Mouse (Mus musculus) fibroblast of lung, adult 2 months (primary cell): ENCODE results near the gene Prodh2.
A peak's percentile ranks its signal among the peaks of the same experiment; 100 is the strongest.
"Not testable (repeated sequence)": the region's sequence is repeated elsewhere in the genome, so short reads cannot be mapped to it uniquely, and the experiment has no call there.

Experiments
- DNase-seq: peaks from one replicate; pipeline ENCODE4 v3.0.0-alpha.2; 2011; ENCODE audit warnings: low read depth

The Prodh2 gene

DNA sequence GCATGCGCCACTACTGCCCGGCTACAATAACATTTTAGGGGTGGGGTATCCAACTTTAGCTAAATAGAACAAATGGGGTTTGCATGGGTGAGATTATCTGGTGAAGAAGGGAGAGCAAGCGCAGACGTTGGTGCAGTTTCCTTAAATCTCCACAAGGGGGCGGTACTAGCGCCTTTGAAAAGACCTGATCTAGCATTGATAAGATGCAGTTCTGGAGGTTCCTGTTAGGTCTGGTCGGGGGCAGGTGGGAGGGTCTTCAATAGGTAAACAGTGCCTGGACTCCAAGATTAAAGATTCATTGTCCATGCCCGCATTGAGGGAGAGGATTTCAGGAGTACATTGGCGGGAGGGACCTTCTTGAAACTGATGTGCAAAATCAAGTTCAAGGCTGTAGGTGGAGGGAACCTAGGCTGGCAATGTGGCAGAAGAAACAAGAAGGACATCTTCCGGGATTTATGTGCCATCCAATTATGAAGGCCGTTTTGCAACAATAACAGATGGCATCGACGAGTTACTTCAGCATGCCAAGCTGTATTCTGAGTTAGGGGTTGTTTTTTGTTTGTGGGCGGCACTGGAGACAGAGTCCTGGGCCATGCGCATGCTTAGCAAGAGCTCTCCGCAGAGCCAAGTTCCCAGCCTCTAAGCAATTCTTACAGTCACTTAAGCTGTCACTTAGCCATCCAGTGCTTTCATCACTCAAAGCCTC is 3.0 kb upstream of the Prodh2 start:
- DNase-seq, result no peak

DNA sequence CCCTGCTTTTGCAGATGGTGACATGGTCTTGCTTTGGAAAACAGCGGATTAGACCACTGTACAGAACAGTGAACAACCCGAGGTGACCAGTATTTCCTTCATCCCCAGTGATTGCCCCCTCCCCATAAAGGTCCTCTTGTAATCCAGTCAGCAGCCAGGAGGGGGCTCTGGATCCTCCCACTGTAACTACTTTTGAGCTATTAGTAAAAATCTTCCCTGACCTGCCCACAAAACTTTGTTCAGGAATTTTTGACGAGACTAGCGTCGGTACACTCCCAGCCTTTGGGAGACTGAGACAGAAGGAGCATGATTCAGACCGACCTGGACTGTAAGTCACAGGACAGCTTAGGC is 2.5 kb upstream of the Prodh2 start:
- no peak for DNase-seq

DNA sequence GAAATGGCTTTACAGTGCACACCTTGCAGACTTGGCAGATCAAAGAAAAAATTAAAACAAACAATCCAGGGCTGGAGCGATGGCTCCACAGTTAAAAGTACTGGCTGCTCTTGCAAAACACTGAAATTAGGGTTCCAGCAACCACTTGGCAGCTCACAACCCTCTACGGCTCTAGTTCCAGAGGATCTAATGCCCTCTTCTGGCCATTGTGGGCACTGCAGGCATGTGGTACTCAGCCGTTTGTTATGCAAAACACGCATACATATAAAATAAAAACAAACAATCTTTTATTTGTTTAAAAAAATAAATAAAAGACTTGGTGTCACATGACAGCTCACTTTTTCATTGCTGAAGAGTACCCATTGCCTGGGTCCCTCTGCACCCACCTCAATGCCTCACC is 657 bp upstream of the Prodh2 start:
- DNase-seq, result peak; percentile 40

DNA sequence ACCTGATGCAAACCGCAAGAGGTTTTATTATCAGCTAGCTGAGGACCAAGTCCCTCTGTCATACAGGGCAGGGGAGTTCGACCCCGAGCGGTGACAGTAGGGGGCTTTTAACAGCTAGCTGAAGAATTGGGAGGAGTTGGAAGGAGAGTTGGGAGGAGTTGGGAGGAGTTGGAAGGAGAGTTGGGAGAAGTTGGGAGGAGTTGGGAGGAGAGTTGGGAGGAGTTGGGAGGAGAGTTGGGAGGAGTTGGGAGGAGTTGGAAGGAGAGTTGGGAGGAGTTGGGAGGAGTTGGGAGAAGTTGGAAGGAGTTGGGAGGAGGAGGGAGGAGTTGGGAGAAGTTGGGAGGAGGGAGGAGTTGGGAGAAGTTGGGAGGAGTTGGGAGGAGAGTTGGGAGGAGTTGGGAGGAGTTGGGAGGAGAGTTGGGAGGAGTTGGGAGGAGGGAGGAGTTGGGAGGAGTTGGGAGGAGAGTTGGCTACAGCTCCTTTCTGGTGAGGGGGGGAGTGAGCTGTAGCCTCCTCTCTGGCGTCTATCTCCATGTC is 2.2 kb downstream of the Prodh2 start:
- not testable (repeated sequence) for DNase-seq

DNA sequence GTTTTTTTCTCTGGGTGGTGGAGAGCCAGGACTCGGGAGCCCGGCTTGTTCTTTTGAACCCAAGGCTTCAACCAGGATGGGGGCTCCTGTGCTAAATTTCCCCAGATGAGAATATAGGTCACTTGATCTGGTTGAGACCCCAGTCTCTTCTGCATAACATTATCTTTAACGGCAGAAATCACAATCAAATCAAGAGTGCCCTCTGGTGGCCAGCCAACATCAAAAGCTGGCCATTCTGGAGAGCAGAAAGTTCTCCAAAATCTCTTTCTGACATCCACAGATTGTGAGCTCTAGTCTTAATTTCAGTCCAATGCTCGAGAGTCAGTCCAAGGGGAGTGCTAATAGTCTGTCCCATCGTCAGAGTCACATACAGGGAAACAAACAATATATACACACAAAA is 7.7 kb downstream of the Prodh2 start:
- DNase-seq, result not testable (repeated sequence)

DNA sequence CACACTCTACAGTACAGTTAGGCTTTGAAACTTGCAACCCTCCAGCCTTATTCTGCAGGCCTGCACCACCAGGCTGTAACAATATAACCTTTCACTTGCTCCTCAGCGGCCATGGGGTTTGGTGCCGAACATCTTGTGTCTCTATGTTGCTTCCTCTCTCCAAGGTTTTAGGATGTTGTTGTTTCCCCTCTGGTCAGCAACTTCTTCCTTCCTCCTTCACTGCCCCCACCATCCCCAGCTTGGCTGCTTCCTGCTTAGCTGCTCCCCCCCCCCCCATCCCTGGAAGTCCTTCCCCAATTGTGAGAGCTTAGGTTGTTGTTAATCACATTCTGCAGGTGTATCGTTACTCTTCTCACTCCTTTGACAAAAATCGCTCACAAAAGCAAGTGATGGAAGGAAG is 14.6 kb downstream of the Prodh2 start:
- DNase-seq, result no peak

DNA sequence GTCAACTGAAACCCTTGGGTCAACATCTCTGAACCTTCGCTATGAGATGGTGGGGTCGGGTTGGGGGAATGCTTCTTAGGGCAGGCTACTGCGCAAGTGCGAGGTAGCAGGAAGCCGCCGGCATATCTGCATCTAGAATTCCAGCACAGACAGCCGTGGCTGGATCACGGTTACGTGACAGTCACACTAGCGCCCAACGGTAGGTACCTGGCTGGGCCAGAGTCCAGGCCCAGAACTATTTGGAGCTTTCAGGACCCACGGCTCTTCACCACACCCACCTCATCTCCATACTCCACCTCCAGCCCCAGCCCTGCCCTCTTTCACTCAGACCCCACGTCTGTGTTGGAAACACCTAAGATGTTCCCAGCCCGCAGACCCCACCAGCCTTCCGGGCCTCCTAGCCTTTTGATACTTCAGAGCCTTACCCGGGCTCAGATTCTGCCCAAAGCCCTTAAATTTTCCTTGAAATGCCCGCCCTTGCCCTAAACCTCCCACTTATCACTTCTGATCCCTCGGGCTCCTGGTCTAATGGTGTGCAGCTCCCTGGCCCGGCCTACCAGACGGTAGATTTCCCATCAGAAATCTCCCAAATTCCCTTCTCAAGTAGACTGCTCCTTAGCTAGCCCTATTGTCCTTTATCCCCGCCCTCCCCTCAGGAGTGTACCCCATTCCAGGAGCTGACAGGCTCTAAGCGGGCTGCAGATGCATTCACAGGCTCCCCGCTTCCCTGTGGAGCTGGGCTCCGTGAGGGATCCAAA is 21.8 kb downstream of the Prodh2 start:
- no peak for DNase-seq

DNA sequence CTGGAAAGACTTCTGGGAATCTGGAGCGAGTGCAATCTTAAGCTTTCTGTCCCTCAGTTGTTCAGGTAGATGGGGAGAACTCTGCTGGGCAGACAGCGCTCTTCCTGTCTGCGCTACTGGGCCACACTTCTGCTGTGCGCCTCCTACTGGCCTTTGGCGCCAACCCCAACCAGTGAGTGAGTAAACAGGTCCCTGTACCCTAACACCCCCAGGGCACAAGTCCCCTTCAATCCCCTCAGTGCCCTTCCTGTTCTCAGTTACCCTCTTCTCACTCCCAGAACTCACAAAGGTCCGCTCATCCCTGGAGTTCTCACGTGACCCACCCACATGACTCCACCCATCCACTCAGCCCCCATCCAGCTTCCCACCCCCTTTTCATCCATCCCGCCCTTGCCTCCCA is 24.9 kb downstream of the Prodh2 start:
- DNase-seq, result no peak

DNA sequence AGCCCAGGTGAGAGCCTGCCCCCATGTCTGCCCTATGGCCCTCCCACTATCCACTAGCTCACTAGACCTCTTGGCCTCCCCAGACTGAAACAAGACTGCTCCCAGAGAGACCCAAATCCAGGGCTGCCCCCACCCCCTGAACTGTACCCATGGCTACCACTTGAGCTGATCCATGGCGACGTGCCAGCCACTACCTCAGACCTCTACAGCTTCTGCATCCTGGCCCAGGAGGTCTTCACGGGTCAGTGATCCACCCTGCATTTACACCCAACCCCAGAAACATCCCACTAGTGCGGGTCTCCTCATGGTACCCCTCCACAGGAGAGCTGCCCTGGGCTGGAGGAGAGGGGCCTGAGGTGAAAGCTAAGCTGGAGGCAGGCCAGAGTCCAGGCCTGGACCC is 27.0 kb downstream of the Prodh2 start:
- no peak for DNase-seq

DNA sequence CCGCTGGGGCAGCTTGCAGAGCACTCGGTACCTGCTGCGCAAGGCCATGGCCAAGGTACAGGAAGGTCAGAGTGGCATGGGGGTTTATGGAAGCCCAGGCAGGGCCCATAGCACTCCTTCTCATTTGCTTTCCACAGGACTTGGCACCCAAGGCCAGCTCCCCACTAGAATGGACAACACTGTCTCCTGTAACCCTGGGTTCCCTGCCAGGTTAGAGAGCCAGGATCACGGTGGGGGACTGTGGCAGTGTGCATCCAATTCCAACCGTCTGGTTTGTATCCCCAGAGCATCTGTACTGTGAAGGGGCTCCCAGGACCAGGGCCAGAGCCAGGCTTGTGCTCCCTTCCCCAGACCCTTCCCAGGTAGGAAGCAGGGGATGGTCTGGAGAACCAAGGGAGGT is 27.4 kb downstream of the Prodh2 start:
- DNase-seq, result no peak

DNA sequence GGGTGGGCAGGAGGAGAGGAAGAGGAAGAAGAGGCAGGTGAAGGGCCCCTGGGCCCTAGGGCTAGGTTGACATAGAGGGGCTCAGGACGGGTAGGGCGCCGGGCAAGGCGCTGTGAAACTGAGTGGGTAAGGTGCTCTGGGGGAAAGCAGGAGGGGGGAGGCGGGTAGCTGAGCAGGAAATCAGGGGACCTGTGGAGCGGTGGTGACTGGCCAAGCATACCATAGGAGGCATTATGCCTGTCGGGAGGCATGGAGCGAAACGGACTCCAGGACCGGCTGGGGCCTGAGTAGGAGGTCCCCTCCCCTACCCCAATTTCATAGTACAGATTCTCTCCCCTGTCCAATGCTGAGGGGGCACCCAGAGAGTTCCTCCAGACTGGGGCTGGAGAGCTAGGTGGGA is 29.4 kb downstream of the Prodh2 start:
- DNase-seq, result no peak

DNA sequence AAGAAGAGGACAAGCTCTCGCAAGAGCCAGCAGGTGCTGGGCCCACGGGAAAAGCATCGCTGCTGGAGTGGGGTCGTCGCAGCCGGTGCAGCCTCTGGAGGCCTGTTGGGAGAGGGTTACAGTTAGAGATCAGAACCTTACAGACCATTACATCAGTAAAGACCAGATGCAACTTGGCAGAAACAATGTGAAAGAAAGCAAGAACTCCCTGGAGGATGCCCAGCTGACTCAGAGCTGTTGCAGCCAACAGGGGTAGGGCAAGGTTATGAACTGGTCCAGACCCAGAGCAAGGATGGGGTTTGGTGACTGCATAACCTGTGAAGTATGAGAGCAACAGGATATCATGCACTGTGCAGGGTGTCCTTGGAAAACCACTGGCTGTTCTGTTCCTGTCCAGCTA is 31.1 kb downstream of the Prodh2 start:
- DNase-seq, result peak; percentile 75

DNA sequence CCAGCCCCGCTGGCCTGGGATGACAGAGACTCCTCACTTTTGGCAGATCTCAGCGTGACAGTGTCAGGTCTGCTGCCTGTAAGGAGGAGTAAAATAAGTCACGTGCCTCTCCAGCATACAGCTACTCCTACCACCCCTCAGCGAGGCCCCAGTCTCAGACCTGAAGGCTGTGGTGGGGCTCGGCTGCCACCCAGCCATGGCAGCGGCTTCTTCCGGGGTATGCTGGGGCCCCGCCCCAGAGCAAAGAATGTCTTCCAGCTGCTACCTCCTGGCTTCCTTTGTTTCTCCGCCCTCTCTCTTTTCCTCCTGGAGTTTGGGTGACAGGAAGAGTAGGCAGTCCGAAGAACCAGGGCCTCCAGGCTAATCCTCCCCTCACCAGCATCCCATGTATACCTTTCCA is 32.5 kb downstream of the Prodh2 start:
- no peak for DNase-seq

DNA sequence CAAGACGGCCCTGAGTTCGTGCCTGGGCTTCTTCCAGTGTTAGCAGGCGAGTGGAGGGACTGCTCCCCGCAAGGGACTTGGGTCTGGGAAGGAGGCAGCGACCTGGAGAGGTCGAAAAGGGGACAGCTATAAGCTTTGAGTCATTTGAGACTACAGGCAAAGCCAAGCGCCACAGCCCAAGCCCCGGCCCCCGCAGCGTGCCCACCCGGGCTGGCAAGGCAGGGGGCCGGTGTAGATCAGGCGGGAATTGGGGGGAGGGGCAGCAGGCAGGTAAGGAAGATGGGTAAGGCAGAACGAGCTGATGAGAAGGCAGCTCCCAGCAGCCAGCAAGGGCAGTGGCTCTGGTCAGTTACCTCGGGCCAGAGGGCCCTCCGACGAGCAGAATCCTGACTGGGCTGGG is 33.0 kb downstream of the Prodh2 start:
- DNase-seq, result no peak

DNA sequence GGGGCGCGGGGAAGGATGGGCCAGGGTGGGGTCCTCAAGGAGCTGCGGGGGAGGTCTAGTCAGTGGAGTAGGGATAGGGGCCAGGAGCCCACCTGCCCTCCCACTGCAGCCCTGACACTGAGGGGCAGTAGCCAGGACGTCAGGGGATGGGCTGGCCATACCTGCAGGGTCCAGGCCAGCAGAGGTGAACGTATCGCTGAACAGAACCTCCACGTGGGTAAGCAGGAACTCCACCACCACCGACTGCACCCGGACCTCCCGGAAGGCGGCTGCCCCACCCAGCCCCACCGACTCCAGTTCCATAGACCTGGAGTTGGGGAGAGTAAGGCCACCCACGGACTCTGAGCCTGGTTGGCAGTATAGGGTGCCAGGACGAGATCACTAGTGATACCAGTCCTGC is 33.6 kb downstream of the Prodh2 start:
- no peak for DNase-seq

DNA sequence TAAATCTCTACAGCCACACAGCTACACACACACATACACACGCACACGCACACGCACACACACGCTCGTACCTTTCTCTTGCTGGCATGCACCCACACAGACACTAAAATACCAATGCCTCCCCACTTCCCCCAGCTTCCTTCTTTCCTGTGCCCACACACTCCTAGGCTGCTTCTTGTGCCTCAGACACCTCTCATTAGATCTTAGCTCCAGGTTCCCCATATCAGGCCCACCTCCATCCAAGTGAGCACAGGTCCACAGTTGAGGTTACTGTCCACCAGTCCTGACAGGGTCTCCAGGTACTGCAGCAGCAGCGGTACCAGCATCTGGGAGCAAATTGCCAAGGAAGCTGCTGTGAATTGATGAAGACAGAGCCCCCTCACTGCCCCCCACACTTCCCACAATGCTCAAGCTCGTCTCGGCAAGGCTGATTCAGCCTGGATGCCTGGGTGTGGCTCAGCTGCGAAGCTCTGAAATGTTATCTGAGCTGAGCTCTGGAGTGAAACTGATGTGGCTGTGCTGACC is 37.9 kb downstream of the Prodh2 start:
- no peak for DNase-seq

DNA sequence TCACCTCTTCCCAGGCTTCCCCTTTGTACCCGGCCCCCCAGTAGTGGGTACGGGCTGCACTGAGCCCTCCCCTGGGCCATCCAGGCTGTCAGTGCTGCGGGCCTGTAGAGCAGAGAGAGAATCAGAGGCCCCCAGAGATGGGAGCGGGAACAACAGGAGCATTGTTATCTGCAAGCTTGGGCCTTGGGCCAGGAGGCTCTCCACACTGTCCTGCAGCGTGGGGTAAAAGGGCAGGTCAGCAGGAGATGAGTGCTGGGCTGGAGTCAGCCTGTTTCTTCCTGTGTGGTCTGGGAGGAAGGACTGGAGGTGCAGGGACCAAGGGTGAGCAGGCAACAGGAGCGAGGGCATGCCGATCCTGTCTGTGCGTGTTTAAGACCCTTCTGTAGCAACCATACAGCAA is 39.5 kb downstream of the Prodh2 start:
- no peak for DNase-seq

DNA sequence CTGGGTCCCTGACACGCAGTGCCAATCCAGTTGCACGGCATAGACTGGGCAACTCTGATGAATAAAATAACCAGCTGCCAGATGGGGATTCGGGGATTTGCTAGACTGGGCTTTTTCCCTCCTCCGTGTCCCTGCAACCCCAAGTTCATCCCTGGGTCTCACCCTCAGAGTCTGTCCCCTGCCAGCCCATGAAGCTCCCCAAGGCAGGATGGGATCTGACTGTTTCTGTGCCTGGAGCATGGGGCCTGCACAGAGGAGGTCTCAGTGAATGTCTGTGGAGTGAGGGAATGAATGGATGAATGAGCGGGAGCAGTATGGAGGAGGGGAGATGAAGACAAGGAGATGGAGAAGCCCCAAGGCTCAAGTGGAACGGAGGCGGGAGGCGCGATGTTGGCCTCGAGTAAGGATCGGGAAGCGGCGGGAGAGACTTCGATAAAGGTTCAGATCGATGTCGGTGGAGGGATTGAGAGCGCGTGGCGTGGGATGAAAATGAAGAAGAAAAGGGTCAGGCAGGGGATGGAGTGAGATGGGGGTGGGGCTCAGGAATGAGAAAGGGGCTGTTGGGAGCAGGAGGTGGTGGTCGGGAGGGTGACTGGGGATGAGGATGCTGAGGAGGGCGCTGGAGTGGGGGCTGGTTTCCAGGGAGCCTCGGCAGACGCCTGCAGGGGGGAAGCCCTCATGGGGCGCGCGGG is 40.7 kb downstream of the Prodh2 start:
- no peak for DNase-seq

DNA sequence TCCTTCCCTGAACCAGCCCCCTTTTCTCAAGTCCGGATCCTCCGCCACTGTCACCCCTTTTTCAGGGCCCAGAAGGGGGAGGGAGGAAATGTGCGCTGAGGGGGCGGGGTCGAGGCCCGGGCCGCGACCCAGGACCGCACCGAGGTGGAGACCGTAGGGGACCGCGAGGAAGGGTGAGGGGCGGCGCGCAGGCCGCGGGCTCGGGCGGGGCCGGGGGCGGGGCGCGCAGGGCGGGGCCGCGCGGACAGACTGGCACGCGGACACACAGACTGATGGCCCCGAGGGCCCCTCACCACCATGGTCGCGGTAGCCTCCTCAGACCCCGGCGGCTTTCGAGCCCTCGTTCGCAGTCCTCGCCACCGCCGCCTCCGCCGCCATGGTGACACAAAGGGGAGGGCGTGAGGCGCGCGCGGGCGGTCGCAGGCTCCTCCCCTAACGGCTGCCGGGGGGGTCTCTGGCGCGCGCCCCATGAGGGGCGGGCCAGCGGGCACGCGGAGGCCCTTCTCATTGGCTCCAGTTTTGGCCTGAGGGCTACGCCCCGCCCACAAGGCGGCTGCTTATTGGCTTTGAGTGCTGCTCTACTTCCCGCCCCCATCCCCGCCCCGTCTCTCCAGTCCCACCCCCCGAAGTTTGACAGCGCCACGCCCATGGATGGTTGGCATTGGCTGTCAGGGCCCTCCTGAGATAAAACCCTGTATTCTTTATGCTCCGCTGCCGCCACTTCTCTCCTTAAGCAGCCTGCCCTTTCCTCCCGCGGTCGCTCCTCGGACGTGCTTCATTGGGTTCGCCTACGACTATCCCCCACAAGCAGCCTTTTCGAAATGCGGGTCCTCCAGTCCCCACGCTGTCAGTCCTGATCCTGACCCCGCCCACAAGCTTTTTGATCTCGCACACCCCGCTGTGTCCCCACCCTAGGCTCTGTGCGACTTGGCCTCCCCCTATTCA is 41.5 kb downstream of the Prodh2 start, which contains the start of gene Arhgap33:
Arhgap33 (minus strand) TSS at position 428 of the 945 bp plus-strand sequence.
- DNase-seq, result peak; percentile 87

DNA sequence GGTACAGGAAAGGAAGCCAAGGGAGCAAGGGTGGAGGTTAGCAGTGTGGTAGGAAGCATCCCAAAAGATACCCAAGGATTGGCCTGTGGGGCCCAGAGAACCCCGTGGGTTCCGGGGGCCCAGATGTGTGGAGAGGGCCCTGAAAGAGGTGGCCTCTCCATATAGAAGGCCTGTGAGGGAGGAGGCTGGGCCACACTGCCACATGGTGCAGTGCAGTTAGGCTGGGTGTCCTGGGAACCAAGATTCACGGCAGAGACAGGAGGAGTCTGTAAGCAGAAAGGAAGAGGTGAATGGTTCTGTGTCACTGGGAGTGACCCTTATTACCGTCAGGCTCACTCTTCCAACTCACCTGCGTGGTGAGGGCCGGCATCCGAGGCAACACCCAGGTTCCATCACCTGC is 47.1 kb downstream of the Prodh2 start:
- no peak for DNase-seq

DNA sequence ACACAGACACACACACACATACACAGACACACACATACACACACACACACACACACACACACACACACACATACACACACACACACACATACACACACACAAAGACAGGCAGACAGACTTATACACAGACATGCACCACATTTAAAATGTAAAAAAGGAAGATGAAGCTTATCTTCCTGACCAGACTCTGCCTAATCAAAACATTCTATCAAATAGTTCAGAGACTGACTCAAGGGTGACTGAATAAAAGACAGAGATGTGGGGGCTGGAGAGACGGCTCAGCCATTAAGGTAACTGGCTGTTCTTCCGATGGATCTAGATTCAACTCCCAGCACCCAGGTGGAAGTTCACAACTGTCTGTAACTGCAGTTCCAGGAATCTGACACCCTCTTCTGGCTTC is 50.9 kb downstream of the Prodh2 start:
- no peak for DNase-seq

DNA sequence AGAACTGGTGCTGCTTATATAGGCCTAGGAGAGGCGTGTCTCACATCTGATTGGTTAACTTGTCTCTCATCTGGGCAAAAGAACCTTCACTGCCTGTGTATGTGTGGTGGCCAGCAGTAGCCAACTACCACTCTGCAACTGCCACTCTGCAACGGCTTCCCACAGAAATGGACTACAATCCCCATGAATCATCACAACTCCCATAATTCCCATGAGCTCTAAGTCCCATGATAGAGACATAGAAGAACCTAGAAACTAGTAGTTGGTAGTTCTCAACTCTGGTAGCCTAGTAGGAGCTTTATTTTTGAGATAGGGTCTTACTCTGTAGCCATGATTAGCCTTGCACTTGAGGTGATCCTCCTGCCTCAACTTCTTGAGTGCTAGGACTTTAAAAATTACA is 56.5 kb downstream of the Prodh2 start:
- no peak for DNase-seq
